Mouse (Mus musculus): ENCODE data around the gene Sh3pxd2b.

The Sh3pxd2b gene

DNA sequence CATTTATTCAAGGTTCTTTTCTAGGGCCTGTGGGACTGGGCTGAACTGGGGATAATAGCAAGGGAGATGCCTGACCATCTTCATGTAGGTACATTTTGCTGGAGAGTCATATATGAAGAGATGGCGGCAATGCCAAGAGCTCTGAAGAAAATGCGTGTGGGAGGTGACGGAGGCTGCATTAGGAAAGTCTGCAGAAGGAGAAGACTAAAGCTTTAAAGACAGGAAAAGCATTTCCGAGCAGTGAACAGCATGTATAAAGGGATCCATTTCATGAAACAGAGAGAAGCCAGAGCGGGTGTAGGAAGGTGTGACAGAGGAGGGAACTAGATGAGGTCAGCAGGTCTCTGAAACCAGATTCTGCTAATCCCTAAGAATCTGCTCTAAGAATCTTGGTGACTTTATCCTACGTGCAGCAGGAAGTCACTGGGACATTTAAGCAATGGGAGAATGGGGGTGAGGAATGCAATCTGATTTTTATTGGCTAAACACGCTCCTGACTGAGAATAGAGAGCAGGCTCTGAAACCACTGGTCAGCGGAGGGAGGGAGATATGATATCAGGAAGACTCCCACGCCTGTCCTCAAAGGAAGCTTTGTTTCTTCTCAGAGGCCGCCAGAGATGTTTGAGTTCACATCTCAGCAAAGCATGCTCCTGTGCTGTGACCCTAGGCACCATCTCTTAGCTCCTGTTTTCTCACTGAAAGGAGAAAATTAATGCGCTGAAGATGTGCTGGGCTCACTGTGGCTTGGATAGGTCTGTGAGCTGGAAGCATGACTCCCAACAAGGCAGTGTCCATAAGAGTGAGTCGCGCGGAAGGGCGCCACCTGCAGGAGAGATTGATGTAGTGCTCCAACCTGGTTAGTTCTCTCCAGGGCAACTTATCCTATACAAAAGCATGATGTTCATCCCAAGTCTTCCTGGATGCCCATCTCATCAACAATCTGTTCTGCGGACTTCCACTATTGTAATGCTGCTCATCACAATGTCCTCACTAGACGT lies 6.8 kb upstream of the Sh3pxd2b start:
- DNase-seq (ENCODE audit: low spot score in 2 of 2), result no peak

DNA sequence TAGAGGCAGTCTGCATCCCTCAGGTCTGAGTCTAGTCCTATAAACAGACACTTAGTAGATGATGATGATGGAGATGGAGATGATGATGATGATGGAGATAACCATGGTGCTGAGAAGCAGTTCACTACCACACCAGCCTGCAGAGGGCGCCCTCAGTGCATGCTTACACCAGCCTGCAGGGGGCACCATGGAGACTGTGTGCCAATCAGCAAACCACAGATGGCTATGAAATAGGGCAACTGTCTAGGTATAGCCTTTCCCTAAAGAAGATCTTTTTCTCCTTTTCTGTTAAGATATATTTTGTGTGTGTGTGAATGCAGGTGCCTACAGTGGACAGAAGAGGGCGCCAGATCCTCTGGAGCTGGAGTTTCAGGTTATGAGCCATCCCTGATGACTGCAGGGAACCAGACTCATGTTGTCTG lies 4.8 kb upstream of the Sh3pxd2b start:
- DNase-seq (ENCODE audit: low spot score in 2 of 2), result peak in 1 of 2 experiments; percentile 2

GRCm38 (mm10) chr11:32343350-32343749 lies 4.3 kb upstream of the Sh3pxd2b start:
- DNase-seq (ENCODE audit: low spot score in 2 of 2), result no peak

DNA sequence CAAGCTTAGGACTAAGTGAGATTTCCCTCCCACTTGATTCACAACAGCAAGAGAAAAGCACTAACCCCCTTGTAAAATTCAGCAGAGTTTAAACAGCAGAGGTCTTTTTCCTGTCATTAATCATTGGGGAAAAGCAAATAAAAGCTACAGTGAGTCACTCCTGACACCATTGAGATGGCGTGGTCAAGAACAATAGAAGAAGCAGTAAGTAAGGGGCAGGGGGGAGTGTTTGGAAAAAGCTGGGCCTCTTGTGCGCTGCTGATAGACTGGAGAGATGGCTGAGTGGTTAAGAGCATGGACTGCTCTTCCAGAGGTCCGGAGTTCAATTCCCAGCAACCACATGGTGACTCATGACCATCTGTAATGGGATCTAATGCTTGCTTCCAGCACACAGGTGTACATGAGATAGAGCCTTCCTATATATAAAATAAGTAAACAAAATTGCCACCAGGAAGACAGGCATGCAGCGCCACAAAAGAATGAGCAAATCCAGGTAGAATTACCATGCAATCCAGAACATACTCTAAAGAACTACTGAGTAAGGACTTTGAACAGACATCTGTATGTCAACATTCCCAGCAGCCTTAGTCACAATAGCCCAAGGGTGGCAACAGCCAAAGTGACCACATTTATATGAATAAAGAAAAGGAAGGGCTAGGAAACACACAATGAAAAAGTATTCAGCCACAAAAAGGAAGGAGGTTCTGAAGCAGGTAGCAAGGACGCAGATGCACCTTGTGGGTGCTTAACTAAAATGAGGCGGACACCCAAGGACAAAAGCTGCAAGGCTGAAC lies 1.9 kb upstream of the Sh3pxd2b start:
- no peak for DNase-seq (ENCODE audit: low spot score in 2 of 2)

- no peak for DNase-seq (ENCODE audit: low spot score in 2 of 2)
Measured at GRCm38 (mm10) chr11:32347264-32347606, 385 bp upstream of the Sh3pxd2b start.

- DNase-seq (ENCODE audit: low spot score in 2 of 2), result no peak
Measured at GRCm38 (mm10) chr11:32348433-32349283, 1.0 kb downstream of the Sh3pxd2b start.

GRCm38 (mm10) chr11:32349284-32349953 lies 1.8 kb downstream of the Sh3pxd2b start:
- DNase-seq (ENCODE audit: low spot score in 2 of 2), result no peak

GRCm38 (mm10) chr11:32352946-32353345 lies 5.3 kb downstream of the Sh3pxd2b start:
- no peak for DNase-seq (ENCODE audit: low spot score in 2 of 2)

DNA sequence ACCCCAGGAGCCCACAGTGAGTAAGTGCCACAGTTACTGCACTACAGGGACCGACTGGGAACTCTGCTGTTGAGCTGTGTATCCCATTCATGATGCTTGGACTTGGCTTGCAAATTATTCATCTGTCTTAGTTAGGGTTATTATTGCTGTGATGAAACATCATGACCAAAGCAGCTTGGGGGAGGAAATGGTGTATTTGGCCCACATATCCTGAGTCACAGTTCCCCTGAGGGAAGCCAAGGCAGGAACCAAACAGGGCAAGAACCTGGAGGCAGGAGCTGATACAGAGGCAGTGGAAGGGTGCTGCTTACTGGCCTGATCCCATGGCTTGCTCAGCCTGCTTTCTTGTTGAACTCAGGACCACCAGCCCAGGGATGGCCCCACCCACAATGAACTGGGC lies 7.8 kb downstream of the Sh3pxd2b start:
- no peak for DNase-seq (ENCODE audit: low spot score in 2 of 2)

DNA sequence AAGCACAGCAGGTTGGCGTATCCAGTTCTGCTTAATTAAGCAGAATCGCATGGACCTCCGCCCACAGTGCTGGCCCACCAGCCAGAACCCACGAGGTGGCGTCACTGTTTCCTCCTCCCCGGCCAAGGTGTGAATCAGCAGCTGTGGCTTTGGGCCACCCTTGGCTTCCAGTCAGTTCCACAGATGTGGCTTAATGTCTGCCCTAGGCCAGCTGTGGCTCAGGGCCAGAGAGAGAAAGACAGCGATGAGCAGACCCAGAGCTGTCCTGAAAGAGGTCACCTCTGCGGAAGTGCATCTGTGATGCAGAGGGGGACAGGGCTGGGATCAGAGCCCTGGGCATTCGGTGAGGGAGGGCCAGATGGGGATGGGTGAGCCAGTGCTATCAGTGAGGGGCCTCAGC lies 10.1 kb downstream of the Sh3pxd2b start:
- DNase-seq (ENCODE audit: low spot score in 2 of 2), result no peak

DNA sequence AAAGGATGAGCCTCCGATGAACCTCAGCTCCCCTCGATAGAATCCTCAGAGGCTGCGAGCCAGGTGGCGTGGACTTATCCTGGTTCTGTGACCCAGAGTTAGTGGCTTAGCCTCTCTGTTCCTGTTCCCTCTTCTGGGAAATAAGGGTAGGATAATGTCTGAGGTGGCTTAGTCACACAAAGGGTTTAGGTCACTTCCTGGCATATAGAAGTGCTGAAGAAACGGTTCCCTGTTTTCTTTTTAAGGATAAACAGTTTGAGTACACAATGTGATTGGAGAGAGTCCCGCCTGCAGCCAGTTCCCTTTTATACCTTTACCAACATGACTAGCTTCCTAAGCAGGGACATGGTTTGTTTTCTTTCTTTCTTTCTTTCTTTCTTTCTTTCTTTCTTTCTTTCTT lies 10.8 kb downstream of the Sh3pxd2b start:
- no peak for DNase-seq (ENCODE audit: low spot score in 2 of 2)

GRCm38 (mm10) chr11:32359566-32359965 lies 11.9 kb downstream of the Sh3pxd2b start:
- no peak for DNase-seq (ENCODE audit: low spot score in 2 of 2)

DNA sequence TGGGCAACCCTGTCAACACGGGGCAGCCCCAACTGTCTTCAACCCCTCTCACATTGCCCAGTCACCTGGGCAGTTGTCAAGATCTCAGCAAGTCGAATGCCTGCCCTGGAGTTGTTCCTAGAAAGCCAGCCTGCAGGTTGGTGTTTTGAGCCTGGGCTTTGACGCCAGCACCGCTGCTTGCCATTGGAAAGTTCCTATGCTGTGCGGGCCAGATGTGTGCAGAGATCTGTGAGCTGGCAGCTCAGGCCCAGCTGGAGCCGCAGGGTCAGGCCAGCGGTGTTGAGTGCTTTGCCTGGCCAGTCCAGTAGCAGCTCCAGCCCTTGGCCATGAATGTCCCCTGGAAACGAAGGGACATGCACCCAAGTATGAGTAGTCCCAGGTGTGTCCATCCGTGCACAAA lies 14.2 kb downstream of the Sh3pxd2b start:
- DNase-seq (ENCODE audit: low spot score in 2 of 2), result no peak

DNA sequence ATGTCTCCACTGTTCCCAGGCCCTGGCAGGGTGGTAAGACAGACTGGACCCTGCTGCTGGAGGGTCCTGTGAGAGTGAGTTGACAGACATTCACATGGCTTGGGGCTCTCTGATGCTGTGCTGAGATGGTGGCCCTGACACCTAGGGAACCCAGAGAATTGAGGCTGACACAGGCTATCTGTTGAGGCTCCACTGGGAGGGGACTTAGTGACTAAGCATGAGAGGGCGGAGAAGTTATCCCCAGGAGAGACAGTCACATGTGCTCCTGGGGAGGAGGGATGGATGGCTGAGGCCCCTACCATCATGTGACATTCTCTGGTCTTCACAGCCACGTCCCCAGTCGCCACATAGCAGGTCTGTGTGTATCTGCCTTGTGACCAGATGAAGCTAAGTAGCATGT lies 15.6 kb downstream of the Sh3pxd2b start:
- no peak for DNase-seq (ENCODE audit: low spot score in 2 of 2)

GRCm38 (mm10) chr11:32363610-32364220 lies 16.1 kb downstream of the Sh3pxd2b start:
- DNase-seq (ENCODE audit: low spot score in 2 of 2), result no peak

- DNase-seq (ENCODE audit: low spot score in 2 of 2), result no peak
Measured at GRCm38 (mm10) chr11:32364375-32364774, 16.8 kb downstream of the Sh3pxd2b start.

GRCm38 (mm10) chr11:32365498-32365897 lies 17.9 kb downstream of the Sh3pxd2b start:
- DNase-seq (ENCODE audit: low spot score in 2 of 2), result no peak

DNA sequence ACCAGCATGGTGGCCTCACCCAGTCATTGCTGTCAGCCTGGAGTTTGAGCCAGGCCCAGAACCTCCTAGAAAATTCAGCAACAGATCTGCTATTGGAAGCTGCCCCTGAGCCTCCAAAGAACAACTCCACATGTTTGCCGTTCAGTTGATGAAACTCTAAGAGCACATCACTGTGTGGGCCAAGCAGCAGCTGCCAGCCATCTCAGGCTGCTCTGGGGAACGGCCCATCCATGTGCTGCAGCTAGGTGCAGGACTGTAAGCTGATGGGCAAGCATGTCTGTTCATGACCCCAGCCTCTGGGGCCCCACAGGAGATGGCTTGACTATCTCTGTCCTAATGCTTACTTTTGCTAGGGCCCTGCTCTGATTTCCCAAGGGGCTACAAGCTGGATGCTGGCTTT lies 19.4 kb downstream of the Sh3pxd2b start:
- DNase-seq (ENCODE audit: low spot score in 2 of 2), result no peak

DNA sequence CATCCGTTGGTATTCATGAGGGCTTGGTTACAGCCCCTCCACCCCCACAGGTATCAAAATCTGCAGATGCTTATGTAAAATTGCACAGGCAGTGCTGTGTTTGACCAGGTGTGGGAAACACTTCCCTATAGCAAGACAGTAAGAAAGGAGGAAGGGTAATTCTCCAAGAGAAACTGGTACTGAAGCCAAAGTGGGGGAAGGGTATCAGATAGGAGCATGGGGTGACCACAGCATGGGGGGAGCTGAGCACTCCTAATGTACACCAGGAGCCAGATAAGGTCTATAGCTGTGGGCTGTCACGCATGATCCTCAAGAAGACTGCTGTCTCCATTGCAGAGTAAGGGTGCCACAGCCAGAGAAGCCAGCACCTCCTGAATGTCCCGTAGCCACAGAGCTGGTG lies 21.4 kb downstream of the Sh3pxd2b start:
- DNase-seq (ENCODE audit: low spot score in 2 of 2), result no peak

- DNase-seq (ENCODE audit: low spot score in 2 of 2), result no peak
Measured at GRCm38 (mm10) chr11:32370881-32371280, 23.3 kb downstream of the Sh3pxd2b start.
